Mouse (Mus musculus) midbrain, embryonic 11.5 days (tissue): ENCODE data around the gene Tnk1. TPM values are rescaled to one million over a fixed set of nuclear protein-coding genes. Genes with fewer than 3 reads are reported as not detected.
A peak's percentile ranks its signal among the peaks of the same experiment; 100 is the strongest.

ENCODE experiments used
- ATAC-seq: fragments of 200-750 bp; cut with Nextera tagmentation; 2 replicates; pipeline ENCODE4 v1.8.0; 2017; ENCODE audit warnings: moderate TSS enrichment, moderate library complexity; ENCODE audit not compliant: low FRiP score
- DNase-seq: peaks from one replicate; pipeline ENCODE4 v3.0.0; 2015; ENCODE audit warnings: low spot score; ENCODE audit errors: missing footprints
- H3K27ac ChIP-seq: fragments of 300-500 bp; sonication (generic); 2 replicates; pipeline ENCODE4 v1.5.1; 2014; ENCODE audit warnings: low read depth, low read length
- H3K27me3 ChIP-seq: fragments of 300-500 bp; sonication (generic); 2 replicates; pipeline ENCODE4 v1.6.1; 2014; ENCODE audit warnings: mild to moderate bottlenecking, low read length, moderate library complexity, mixed read lengths; ENCODE audit not compliant: control insufficient read depth, insufficient read depth
- H3K36me3 ChIP-seq: fragments of 300-500 bp; sonication (generic); 2 replicates; pipeline ENCODE4 v1.6.1; 2014; ENCODE audit warnings: mild to moderate bottlenecking, low read length, moderate library complexity, mixed read lengths; ENCODE audit not compliant: control insufficient read depth, insufficient read depth
- H3K4me1 ChIP-seq: fragments of 300-500 bp; sonication (generic); 2 replicates; pipeline ENCODE4 v1.6.1; 2014; ENCODE audit warnings: low read length; ENCODE audit not compliant: control insufficient read depth, insufficient read depth
- H3K4me2 ChIP-seq: fragments of 300-500 bp; sonication (generic); 2 replicates; pipeline ENCODE4 v1.6.1; 2014; ENCODE audit warnings: mild to moderate bottlenecking, moderate library complexity
- H3K4me3 ChIP-seq: fragments of 300-500 bp; sonication (generic); 2 replicates; pipeline ENCODE4 v1.5.1; 2014; ENCODE audit warnings: low read depth, low read length
- H3K9ac ChIP-seq: fragments of 300-500 bp; sonication (generic); 2 replicates; pipeline ENCODE4 v1.6.1; 2014; ENCODE audit warnings: low read length
- H3K9me3 ChIP-seq: fragments of 300-500 bp; sonication (generic); 2 replicates; pipeline ENCODE4 v1.6.1; 2016; ENCODE audit warnings: low read length; ENCODE audit not compliant: control insufficient read depth
- WGBS: fragments of 180-500 bp; shearing (Covaris S2); extraction: QIAGEN DNeasy Blood & Tissue Kit; methylation state at CpG from one replicate; pipeline ENCODE4 v1.1.7; 2014; 5-methylcytosine and 5-hydroxymethylcytosine counted together
- polyA plus RNA-seq: library from polyadenylated mRNA; unstranded; fragments of >200 nt; fragmentation: Nextera tagmentation; extraction: Ambion mirVana; gene quantifications from 2 replicates; pipeline ENCODE4 v1.2.1, GENCODE M21; 2014

Tnk1 gene
- polyA plus RNA-seq, 1 experiment from 2014 or later, result 0.48 TPM

GRCm38 (mm10) chr11:69894671-69895070, 36.1 kb upstream of the Tnk1 start:
- no peak overlapping the region for H3K4me3 ChIP-seq
- ATAC-seq (no peak), DNase-seq (no peak)
- no peaks in the 10 kb centered on the region for H3K27me3 ChIP-seq
- H3K36me3 ChIP-seq, result no peaks in the 10 kb centered on the region
- no peak overlapping the region for H3K4me2 ChIP-seq
- H3K4me1 ChIP-seq, result peaks cover 5% of the 10 kb centered on the region
- no peak overlapping the region for H3K9ac ChIP-seq
- 92% methylated on average over 5 of the region's 5 CpGs for WGBS
- H3K27ac ChIP-seq, result no peak overlapping the region
- H3K9me3 ChIP-seq, result no peaks in the 10 kb centered on the region

GRCm38 (mm10) chr11:69891482-69891881, 33.0 kb upstream of the Tnk1 start:
- H3K36me3 ChIP-seq, result no peaks in the 10 kb centered on the region
- H3K27me3 ChIP-seq, result no peaks in the 10 kb centered on the region
- WGBS, result 80% methylated on average over 4 of the region's 4 CpGs
- ATAC-seq (no peak), DNase-seq (no peak)
- no peak overlapping the region for H3K9ac ChIP-seq
- no peaks in the 10 kb centered on the region for H3K4me1 ChIP-seq
- H3K4me2 ChIP-seq, result no peak overlapping the region
- no peak overlapping the region for H3K27ac ChIP-seq
- H3K4me3 ChIP-seq, result no peak overlapping the region
- H3K9me3 ChIP-seq, result no peaks in the 10 kb centered on the region

GRCm38 (mm10) chr11:69886907-69887635, 28.5 kb upstream of the Tnk1 start:
- Histone ChIP-seq H3K9ac (no peak overlapping the region), H3K4me3 (no peak overlapping the region), H3K4me2 (no peak overlapping the region), H3K36me3 (no peaks in the 10 kb centered on the region), H3K27ac (no peak overlapping the region; the same call in none of the 2 replicates), H3K9me3 (no peaks in the 10 kb centered on the region), H3K4me1 (no peaks in the 10 kb centered on the region), H3K27me3 (no peaks in the 10 kb centered on the region; the same call in 1 of the 2 replicates)
- ATAC-seq (no peak), DNase-seq (no peak)
- WGBS, result 76% methylated on average over 8 of the region's 8 CpGs

GRCm38 (mm10) chr11:69884663-69885062, 26.1 kb upstream of the Tnk1 start:
- peaks cover 3% of the 10 kb centered on the region; the same call in 1 of the 2 replicates for H3K27me3 ChIP-seq
- H3K4me2 ChIP-seq, result no peak overlapping the region
- H3K9ac ChIP-seq, result no peak overlapping the region
- no peak for ATAC-seq
- H3K27ac ChIP-seq, result no peak overlapping the region
- H3K9me3 ChIP-seq, result no peaks in the 10 kb centered on the region
- no peak overlapping the region for H3K4me3 ChIP-seq
- H3K36me3 ChIP-seq, result no peaks in the 10 kb centered on the region
- 90% methylated on average over 8 of the region's 8 CpGs for WGBS
- DNase-seq, result no peak
- peaks cover 9% of the 10 kb centered on the region; the same call in 1 of the 2 replicates for H3K4me1 ChIP-seq

- ATAC-seq (no peak), DNase-seq (no peak)
- Histone ChIP-seq H3K27ac (no peak overlapping the region), H3K27me3 (peaks cover 3% of the 10 kb centered on the region; the same call in 1 of the 2 replicates), H3K4me2 (no peak overlapping the region), H3K4me1 (peaks cover 13% of the 10 kb centered on the region), H3K9ac (no peak overlapping the region), H3K9me3 (no peaks in the 10 kb centered on the region), H3K36me3 (no peaks in the 10 kb centered on the region), H3K4me3 (no peak overlapping the region)
- 86% methylated on average over 9 of the region's 9 CpGs for WGBS
These were observed 25.7 kb upstream of the Tnk1 start for GRCm38 (mm10) chr11:69884240-69884639.

- Histone ChIP-seq H3K4me1 (peaks cover 13% of the 10 kb centered on the region), H3K9ac (no peak overlapping the region), H3K9me3 (no peaks in the 10 kb centered on the region), H3K27me3 (peaks cover 3% of the 10 kb centered on the region; the same call in 1 of the 2 replicates), H3K27ac (no peak overlapping the region), H3K36me3 (no peaks in the 10 kb centered on the region), H3K4me3 (no peak overlapping the region), H3K4me2 (no peak overlapping the region)
- no peak for DNase-seq
- ATAC-seq, result no peak
- WGBS, result 90% methylated on average over 8 of the region's 8 CpGs
These were observed 25.1 kb upstream of the Tnk1 start for GRCm38 (mm10) chr11:69883527-69884151.

GRCm38 (mm10) chr11:69883066-69883465, 24.5 kb upstream of the Tnk1 start:
- Histone ChIP-seq H3K9me3 (no peaks in the 10 kb centered on the region), H3K27ac (no peak overlapping the region), H3K4me1 (peaks cover 13% of the 10 kb centered on the region), H3K9ac (no peak overlapping the region), H3K4me2 (no peak overlapping the region), H3K36me3 (no peaks in the 10 kb centered on the region), H3K4me3 (no peak overlapping the region), H3K27me3 (peaks cover 3% of the 10 kb centered on the region; the same call in 1 of the 2 replicates)
- 63% methylated on average over 4 of the region's 4 CpGs for WGBS
- DNase-seq, result no peak
- no peak for ATAC-seq

- Histone ChIP-seq H3K36me3 (no peaks in the 10 kb centered on the region), H3K27me3 (peaks cover 3% of the 10 kb centered on the region; the same call in 1 of the 2 replicates)
- ATAC-seq, result no peak
These were observed 23.5 kb upstream of the Tnk1 start for GRCm38 (mm10) chr11:69881787-69882670.

More at GRCm38 (mm10) chr11:69881787-69882670, 23.5 kb upstream of the Tnk1 start:
- WGBS, result 58% methylated on average over 21 of the region's 21 CpGs
- Histone ChIP-seq H3K4me3 (peak overlapping the region; percentile 43; the same call in 1 of the 2 replicates), H3K9me3 (no peaks in the 10 kb centered on the region), H3K27ac (no peak overlapping the region), H3K9ac (peak overlapping the region; percentile 60), H3K4me1 (peaks cover 17% of the 10 kb centered on the region), H3K4me2 (peak overlapping the region; percentile 58)
- no peak for DNase-seq
